Mouse (Mus musculus): Measurements from ENCODE around the gene Plppr2. TPM values are rescaled to one million over a fixed set of nuclear protein-coding genes. Genes with fewer than 3 reads are reported as not detected.

Gene Plppr2
- polyA plus RNA-seq, 1 experiment from 2014 or later: 16.2 TPM

- no peaks in the 10 kb centered on the region for H3K9me3 ChIP-seq
- no peak overlapping the region for H3K4me2 ChIP-seq (replicated peaks)
- no peak for ATAC-seq (ENCODE audit: insufficient number of reproducible peaks, insufficient read depth, low FRiP score, low TSS enrichment)
- H3K4me3 ChIP-seq: no peak overlapping the region
- H3K27me3 ChIP-seq: peaks cover 20% of the 10 kb centered on the region
- no peaks in the 10 kb centered on the region for H3K36me3 ChIP-seq
- 67% methylated on average over 3 of the region's 3 CpGs for WGBS
- no peak overlapping the region for H3K27ac ChIP-seq
- H3K4me1 ChIP-seq: peaks cover 14% of the 10 kb centered on the region
- no peak overlapping the region for H3K9ac ChIP-seq
These were observed 15.1 kb downstream of the Plppr2 start for GRCm38 (mm10) chr9:21951977-21952376.

GRCm38 (mm10) chr9:21953600-21953999, 16.8 kb downstream of the Plppr2 start:
- Histone ChIP-seq H3K4me2 (replicated peaks) (no peak overlapping the region), H3K9ac (no peak overlapping the region), H3K4me1 (peaks cover 5% of the 10 kb centered on the region), H3K9me3 (no peaks in the 10 kb centered on the region), H3K36me3 (no peaks in the 10 kb centered on the region), H3K27me3 (peaks cover 5% of the 10 kb centered on the region), H3K27ac (no peak overlapping the region), H3K4me3 (no peak overlapping the region)
- WGBS: 11% methylated on average over 3 of the region's 3 CpGs
- ATAC-seq (ENCODE audit: insufficient number of reproducible peaks, insufficient read depth, low FRiP score, low TSS enrichment): no peak

DNA sequence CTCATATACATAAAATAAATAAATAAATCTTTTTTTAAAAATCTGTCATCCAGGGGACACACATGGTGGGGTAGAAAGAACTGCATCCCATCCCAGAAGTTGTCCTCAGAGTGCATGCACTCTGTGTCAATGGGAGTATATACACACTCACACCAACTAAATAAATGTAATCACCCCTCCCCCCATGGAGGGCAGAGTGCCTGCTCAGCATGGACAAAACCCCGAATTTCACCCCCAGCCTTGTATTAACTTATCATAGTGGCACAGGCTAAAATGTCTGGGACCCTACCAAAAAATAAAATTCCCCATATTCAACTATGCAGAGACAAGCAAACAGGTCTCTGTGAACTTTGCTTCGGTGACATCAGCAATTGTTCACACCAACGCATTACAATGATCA, 17.8 kb downstream of the Plppr2 start:
- Histone ChIP-seq H3K9me3 (no peaks in the 10 kb centered on the region), H3K4me2 (replicated peaks) (no peak overlapping the region), H3K4me1 (peaks cover 5% of the 10 kb centered on the region), H3K4me3 (no peak overlapping the region), H3K36me3 (no peaks in the 10 kb centered on the region), H3K27me3 (peaks cover 12% of the 10 kb centered on the region), H3K27ac (no peak overlapping the region), H3K9ac (no peak overlapping the region)
- 75% methylated on average over 3 of the region's 3 CpGs for WGBS
- ATAC-seq (ENCODE audit: insufficient number of reproducible peaks, insufficient read depth, low FRiP score, low TSS enrichment): no peak

- H3K9ac ChIP-seq: peak overlapping the region; percentile 65; the same call in 1 of the 2 replicates
- peaks cover 17% of the 10 kb centered on the region for H3K27me3 ChIP-seq
- peaks cover 5% of the 10 kb centered on the region for H3K4me1 ChIP-seq
- ATAC-seq (ENCODE audit: insufficient number of reproducible peaks, insufficient read depth, low FRiP score, low TSS enrichment): peak; percentile 43
- H3K4me3 ChIP-seq: peak overlapping the region; percentile 56
- peak overlapping the region; percentile 64 for H3K4me2 ChIP-seq (replicated peaks)
- WGBS: 3% methylated on average over 18 of the region's 18 CpGs
- no peaks in the 10 kb centered on the region for H3K36me3 ChIP-seq
- H3K9me3 ChIP-seq: no peaks in the 10 kb centered on the region
- peak overlapping the region; percentile 37; the same call in 1 of the 2 replicates for H3K27ac ChIP-seq
These were observed 18.4 kb downstream of the Plppr2 start for GRCm38 (mm10) chr9:21955225-21955569.

- peak within 1 kb of the TSS; percentile 77 for H3K27ac ChIP-seq
- WGBS: under 1% methylated on average over 54 of the region's 54 CpGs
- no peaks in the 10 kb centered on the region for H3K36me3 ChIP-seq
- H3K4me3 ChIP-seq: peak within 1 kb of the TSS; percentile 56
- peaks cover 5% of the 10 kb centered on the region for H3K4me1 ChIP-seq
- ATAC-seq (ENCODE audit: insufficient number of reproducible peaks, insufficient read depth, low FRiP score, low TSS enrichment): peak; percentile 99
- H3K4me2 ChIP-seq (replicated peaks): peak within 1 kb of the TSS; percentile 64
- H3K9me3 ChIP-seq: no peaks in the 10 kb centered on the region
- peaks cover 22% of the 10 kb centered on the region for H3K27me3 ChIP-seq
- peak within 1 kb of the TSS; percentile 65 for H3K9ac ChIP-seq
These were observed 18.9 kb downstream of the Plppr2 start, which contains the start of gene Swsap1 for GRCm38 (mm10) chr9:21955570-21956281. Gene Swsap1, plus strand, starts transcription at chr9:21955755.

GRCm38 (mm10) chr9:21958372-21958771, 21.5 kb downstream of the Plppr2 start:
- no peak for ATAC-seq (ENCODE audit: insufficient number of reproducible peaks, insufficient read depth, low FRiP score, low TSS enrichment)
- peaks cover 22% of the 10 kb centered on the region for H3K4me1 ChIP-seq
- no peak overlapping the region for H3K9ac ChIP-seq
- no peaks in the 10 kb centered on the region for H3K36me3 ChIP-seq
- H3K27me3 ChIP-seq: peaks cover 48% of the 10 kb centered on the region
- WGBS: 82% methylated on average over 5 of the region's 5 CpGs
- H3K4me3 ChIP-seq: no peak overlapping the region
- no peaks in the 10 kb centered on the region for H3K9me3 ChIP-seq
- no peak overlapping the region for H3K27ac ChIP-seq
- no peak overlapping the region for H3K4me2 ChIP-seq (replicated peaks)

DNA sequence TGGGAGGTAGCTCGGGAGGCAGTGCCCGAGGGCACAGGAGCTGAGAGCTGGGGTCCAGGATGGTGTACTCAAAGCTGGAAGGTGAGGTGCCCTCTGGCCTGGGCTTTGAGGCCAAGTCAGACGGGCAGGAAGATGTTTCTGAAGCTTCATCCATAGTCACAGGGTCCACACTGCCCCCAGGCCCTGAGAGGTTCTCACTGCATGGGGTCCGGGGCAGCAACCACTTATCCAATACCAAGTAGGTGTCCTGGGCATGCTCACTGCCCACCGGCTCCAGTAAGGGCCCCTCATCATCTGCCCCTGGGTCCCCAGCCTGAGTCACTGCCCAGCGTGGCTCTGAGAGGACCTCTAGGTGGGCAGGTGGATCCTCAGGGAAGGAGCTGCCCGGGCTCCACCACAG, 22.4 kb downstream of the Plppr2 start:
- no peak for ATAC-seq (ENCODE audit: insufficient number of reproducible peaks, insufficient read depth, low FRiP score, low TSS enrichment)
- H3K4me2 ChIP-seq (replicated peaks): no peak overlapping the region
- H3K36me3 ChIP-seq: no peaks in the 10 kb centered on the region
- no peak overlapping the region for H3K27ac ChIP-seq
- H3K4me1 ChIP-seq: peaks cover 22% of the 10 kb centered on the region
- no peaks in the 10 kb centered on the region for H3K9me3 ChIP-seq
- no peak overlapping the region for H3K4me3 ChIP-seq
- H3K27me3 ChIP-seq: peaks cover 51% of the 10 kb centered on the region
- WGBS: 88% methylated on average over 7 of the region's 7 CpGs
- no peak overlapping the region for H3K9ac ChIP-seq

GRCm38 (mm10) chr9:21960135-21960534, 23.3 kb downstream of the Plppr2 start:
- WGBS: 49% methylated on average over 9 of the region's 9 CpGs
- ATAC-seq (ENCODE audit: insufficient number of reproducible peaks, insufficient read depth, low FRiP score, low TSS enrichment): no peak
- no peak overlapping the region for H3K4me2 ChIP-seq (replicated peaks)
- H3K4me1 ChIP-seq: peaks cover 22% of the 10 kb centered on the region
- no peak overlapping the region for H3K27ac ChIP-seq
- peaks cover 51% of the 10 kb centered on the region for H3K27me3 ChIP-seq
- no peaks in the 10 kb centered on the region for H3K36me3 ChIP-seq
- no peaks in the 10 kb centered on the region for H3K9me3 ChIP-seq
- H3K9ac ChIP-seq: no peak overlapping the region
- H3K4me3 ChIP-seq: no peak overlapping the region

DNA sequence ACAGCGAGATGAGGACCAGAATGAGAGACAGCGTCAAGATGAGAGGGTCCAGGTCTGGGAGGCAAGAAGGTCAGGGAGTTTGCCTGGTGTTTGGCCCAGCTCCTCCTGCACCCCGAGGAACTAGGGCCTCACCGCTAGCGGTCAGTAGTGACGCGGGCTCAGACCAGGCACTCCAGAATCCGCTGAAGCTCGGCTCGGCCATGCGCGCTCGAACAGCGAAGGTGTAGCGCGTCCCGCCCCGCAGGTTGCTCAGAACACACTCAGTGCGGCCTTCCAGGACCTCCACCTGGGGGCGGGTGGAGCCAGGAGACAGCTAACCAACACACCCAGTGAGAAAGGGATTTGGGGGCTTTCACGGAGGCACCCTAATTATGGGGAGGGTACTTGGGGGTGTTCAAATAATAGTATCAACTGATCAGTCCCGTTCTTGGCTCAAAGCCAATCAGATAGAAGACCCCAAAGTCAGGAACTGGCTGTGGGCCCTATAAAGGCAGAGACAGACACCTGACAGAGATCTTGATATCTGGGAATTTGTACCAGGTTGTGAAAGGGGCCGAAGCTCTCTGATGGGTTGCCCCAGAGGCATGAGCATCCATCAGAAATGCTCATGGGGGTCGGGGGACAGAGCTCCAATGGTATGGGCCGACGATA, 23.9 kb downstream of the Plppr2 start:
- no peaks in the 10 kb centered on the region for H3K9me3 ChIP-seq
- no peaks in the 10 kb centered on the region for H3K36me3 ChIP-seq
- no peak for ATAC-seq (ENCODE audit: insufficient number of reproducible peaks, insufficient read depth, low FRiP score, low TSS enrichment)
- peaks cover 51% of the 10 kb centered on the region for H3K27me3 ChIP-seq
- peak overlapping the region; percentile 47; the same call in 1 of the 2 replicates for H3K4me3 ChIP-seq
- WGBS: 8% methylated on average over 26 of the region's 26 CpGs
- H3K9ac ChIP-seq: no peak overlapping the region
- H3K4me2 ChIP-seq (replicated peaks): peak overlapping the region; percentile 81; the same call in 1 of the 2 replicates
- H3K27ac ChIP-seq: no peak overlapping the region
- H3K4me1 ChIP-seq: peaks cover 22% of the 10 kb centered on the region

DNA sequence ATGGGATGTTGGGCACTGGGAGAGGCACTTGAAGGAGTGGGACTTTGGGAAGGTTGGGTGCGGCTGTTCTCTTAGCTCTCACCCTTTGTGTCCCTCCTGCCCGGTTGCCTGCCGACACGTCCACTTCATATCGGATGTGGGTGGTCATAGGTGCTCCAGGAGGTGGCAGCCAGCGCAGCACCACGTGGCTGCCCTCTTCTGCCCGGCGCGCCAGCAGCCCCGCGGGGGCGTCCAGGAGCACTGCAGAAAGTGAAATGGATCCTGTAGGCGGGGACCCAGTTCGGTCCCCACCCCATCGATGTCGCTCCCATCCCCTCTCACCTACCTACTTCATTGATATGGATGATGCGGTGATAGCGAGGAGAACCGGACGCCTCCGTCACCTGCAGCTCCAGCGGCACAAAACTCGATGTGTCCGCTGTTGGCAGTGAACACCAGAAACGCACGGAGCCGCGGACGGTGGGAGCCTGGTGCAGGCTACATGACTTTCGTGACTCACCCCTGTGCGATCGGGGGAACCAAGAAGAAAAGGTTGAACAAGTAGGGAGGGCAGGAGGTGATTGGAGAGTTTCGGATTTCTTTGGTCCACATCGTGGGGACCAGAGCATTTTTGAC, 24.6 kb downstream of the Plppr2 start:
- Histone ChIP-seq H3K9ac (no peak overlapping the region), H3K9me3 (no peaks in the 10 kb centered on the region), H3K4me3 (peak overlapping the region; percentile 47), H3K27me3 (peaks cover 51% of the 10 kb centered on the region), H3K4me1 (peaks cover 20% of the 10 kb centered on the region), H3K36me3 (no peaks in the 10 kb centered on the region), H3K4me2 (replicated peaks) (peak overlapping the region; percentile 81), H3K27ac (no peak overlapping the region)
- ATAC-seq (ENCODE audit: insufficient number of reproducible peaks, insufficient read depth, low FRiP score, low TSS enrichment): no peak
- 1% methylated on average over 35 of the region's 35 CpGs for WGBS

- H3K9me3 ChIP-seq: no peaks in the 10 kb centered on the region
- peaks cover 17% of the 10 kb centered on the region for H3K4me1 ChIP-seq
- peak overlapping the region; percentile 47 for H3K4me3 ChIP-seq
- H3K27me3 ChIP-seq: peaks cover 51% of the 10 kb centered on the region
- H3K36me3 ChIP-seq: no peaks in the 10 kb centered on the region
- peak overlapping the region; percentile 81 for H3K4me2 ChIP-seq (replicated peaks)
- H3K9ac ChIP-seq: peak overlapping the region; percentile 46
- no peak for ATAC-seq (ENCODE audit: insufficient number of reproducible peaks, insufficient read depth, low FRiP score, low TSS enrichment)
- H3K27ac ChIP-seq: no peak overlapping the region
- under 1% methylated on average over 15 of the region's 15 CpGs for WGBS
These were observed 25.2 kb downstream of the Plppr2 start for GRCm38 (mm10) chr9:21962010-21962409.
